Mouse (Mus musculus) olfactory bulb, adult 2 months (tissue): Measurements from ENCODE around the gene Pidd1.

Source experiments
- CTCF ChIP-seq: fragments of 200-500 bp; IDR thresholded peaks from 2 replicates; pipeline ENCODE4 v1.5.1; 2012; ENCODE audit warnings: low read depth, mild to moderate bottlenecking, low read length, moderate library complexity; ENCODE audit not compliant: insufficient read depth
- POLR2A ChIP-seq: fragments of 200-500 bp; IDR thresholded peaks from 2 replicates; pipeline ENCODE4 v1.6.1; 2012; ENCODE audit warnings: mild to moderate bottlenecking, low read depth, low read length, moderate library complexity; ENCODE audit not compliant: insufficient read depth

- TF ChIP-seq CTCF (0 out of 2 replicates have a peak, but pooled peaks have one; percentile 8), POLR2A (peak; percentile 77)
These were observed 31.4 kb upstream of the Pidd1 start, which contains the start of the genes Polr2l and Tspan4 for GRCm38 (mm10) chr7:141475011-141475804.
